Mouse (Mus musculus): ENCODE measurements around the gene H6pd.
"Not testable (repeated sequence)": the region's sequence is repeated elsewhere in the genome, so short reads cannot be mapped to it uniquely, and the experiment has no call there.

The H6pd gene

DNA sequence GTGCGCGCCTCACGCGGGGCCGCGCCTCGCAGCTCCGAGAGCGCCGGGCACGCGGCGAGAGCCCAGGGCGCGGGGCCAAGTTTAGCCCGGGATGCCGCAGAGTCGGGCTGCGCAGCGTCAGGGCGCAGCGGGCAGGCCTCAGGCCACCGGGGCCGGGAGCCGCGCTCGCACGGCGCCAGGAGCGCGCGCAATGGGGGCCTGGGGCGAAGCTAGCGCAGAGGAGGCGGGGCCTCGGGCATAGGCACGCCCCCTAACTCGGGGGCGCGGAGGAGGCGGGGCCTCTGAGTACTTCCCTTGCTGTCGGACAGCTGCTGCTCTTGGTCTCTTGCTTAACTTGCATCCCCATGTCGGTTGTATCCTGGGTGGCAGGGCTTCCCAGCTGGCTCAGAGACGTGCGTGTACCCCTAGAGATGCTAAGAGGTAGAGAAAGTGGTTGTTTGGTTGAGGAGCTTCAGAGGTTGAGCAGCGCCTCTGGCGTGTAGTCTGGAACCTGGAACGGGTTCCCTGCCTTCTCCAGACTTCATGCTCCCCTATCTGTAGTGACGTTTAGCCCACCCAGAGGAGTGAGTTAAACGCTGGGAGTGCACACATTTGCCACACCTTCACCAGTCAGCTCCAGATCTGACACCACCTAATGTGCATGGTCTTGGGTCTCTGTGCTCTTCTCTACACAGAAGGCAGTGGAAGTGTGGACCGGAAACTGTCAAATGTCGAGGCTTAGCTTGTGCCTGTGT lies at the start of gene H6pd:
Gene H6pd, minus strand, starts transcription at position 171 of the 734 bp plus-strand sequence.
- peak; percentile 93 to 94 for DNase-seq

DNA sequence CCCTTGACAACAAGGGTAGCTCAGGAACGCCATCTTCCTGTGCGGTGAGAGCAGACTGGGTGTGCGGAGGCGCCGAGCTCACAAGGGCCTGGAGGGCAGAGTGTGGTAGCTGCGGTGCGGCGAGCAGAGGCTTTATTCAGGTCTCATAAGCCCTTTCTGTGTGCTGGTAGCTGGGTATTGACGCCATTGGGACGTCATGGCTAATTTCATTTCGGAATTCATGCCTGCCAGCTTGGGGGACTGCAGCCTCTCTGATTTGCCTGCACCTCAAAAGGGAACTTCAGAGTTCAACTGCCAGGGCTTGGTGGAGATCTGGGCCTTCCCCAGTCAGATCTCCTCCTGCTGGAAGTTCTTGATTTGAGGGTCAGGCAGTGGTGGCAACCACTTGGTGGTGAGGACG lies 48.9 kb upstream of the H6pd start:
- no peak for DNase-seq

DNA sequence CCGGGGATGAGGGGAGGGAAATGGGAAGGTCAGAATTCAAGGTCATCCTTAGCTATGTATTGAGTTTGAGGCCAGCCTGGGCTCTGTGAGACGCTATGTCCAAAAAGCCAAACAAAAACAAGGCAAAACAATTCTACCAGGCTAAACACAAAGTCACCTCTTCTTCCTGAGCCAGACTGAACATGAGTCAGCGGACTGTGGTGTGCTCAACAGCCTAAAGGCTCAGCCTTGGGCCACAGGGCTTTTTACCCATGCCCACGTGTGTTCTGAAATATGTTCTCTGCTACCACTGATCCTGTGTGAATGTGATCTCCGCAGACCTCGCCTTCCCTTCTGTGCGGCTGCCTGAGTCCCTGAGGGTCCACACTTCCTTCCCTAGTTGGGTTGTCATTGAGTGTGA lies 47.3 kb upstream of the H6pd start:
- DNase-seq: no peak

DNA sequence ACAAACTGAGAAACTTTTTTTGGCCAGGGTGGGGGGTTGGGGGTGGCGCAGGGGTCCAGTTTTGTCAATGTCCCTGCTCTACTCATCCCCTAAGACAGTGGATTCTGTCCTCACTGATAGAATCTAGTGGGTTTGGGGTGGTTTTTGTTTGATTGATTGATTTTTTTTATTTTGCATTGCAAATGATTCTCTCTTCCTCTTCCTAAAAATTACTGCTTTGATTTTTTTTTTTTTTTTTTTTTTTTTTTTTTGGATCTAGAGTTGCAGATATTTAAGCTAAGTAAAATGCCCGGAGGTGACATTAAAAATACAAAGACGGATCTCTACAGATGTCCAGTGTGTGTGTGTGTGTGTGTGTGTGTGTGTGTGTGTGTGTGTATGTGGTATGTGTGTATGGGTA lies 43.6 kb upstream of the H6pd start:
- no peak for DNase-seq

DNA sequence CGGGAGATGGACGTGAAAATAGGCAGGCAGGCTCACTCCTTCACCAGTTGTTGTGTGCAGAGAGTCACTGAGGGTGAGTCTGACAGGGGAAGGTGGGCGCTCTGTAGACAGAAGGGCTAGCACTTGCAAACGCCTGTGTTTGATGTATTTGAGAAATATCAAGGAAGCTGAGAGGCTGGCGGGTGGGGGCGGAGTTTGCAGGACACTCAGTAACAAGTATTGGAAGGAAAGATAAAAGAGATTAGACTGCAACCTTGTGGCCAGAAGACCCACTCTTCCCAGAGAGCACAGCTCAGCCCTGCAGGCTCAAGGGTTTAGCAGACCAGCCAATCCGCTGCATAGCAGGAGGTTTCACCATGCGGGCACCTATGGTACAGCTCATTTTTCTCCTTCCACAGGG lies 42.7 kb upstream of the H6pd start:
- no peak for DNase-seq

DNA sequence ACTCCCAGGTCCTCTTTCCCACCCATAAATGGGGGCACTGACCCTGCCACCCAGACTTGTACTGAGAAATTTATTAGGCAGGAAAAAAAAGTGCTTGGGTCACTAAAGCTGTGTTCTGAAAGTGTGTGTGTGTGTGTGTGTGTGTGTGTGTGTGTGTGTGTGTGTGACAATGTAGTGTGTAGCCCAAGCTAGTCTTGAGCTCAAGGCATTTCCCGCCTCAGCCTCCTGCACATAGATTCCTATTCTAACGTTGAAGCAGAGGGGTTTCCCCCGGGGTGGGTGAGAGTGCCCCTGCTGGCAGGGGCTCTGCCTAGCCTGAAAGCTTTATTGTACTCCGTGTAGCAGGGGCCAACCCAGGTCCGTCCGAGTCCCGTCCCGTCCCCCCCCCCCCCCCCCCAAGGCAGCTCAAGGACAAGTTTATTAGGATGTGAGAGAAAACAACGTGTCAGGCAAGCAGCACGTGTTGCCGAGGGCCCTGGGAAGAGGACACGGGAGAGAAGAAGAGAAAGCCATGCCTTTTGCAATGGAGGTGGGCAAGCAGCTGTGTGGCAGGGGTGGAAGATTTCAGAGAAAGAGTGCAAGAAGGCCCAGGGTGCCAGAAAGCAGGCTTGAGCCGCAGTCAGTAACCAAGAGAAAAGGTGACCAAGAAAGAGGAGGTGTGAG lies 40.9 kb upstream of the H6pd start:
- no peak for DNase-seq

DNA sequence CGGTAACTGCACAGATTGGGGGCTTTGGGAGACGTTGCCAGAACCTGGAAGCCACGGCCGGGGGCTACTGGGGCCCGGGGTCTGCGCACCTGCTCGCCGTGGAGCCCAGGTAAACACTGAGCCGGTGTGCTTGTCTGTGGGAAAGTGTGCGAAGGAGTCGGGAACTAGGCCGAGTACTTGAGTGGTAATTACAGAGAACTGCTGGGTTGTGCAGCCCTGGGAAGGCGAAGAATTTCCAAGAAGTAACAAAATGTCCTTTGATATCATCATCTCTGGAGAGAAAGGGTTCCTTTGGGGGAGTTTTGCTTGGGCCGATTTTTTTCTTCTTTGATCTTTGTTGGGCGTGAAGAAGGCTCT lies 40.3 kb upstream of the H6pd start:
- DNase-seq: no peak

DNA sequence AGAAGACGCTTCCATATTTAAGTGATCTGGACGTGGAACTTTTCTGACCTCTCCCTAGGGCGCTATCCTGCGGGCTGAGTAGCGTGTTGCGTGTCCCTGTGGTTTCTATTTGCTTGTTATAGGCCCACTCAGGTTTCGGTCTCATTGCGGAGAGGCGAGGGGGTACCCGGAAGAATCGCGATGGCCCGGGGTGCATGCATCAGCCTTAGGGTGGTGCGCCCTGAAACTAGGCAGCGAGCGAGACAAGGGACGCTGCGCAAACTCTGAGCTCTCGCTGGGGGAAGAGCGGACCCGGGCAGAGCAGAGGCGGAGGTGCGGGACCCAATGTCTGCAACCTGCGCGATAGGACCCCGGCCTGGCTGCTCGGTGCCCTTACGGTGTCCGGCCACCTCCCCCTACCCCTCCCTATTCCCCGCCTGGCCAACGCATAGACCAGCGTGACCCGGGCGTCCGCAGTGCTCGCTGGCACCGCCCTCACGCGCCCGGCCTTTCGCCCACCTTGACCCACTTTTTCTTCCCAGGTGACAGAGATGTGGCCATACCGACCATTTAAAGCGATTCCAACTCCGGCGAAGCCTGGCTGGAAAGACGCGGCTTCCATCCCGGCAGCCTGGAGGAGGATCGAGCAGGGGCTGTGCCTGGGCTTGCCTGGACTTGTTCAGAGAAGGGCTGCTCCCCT lies 39.8 kb upstream of the H6pd start:
- DNase-seq: peak in 1 of 2 experiments; percentile 24

DNA sequence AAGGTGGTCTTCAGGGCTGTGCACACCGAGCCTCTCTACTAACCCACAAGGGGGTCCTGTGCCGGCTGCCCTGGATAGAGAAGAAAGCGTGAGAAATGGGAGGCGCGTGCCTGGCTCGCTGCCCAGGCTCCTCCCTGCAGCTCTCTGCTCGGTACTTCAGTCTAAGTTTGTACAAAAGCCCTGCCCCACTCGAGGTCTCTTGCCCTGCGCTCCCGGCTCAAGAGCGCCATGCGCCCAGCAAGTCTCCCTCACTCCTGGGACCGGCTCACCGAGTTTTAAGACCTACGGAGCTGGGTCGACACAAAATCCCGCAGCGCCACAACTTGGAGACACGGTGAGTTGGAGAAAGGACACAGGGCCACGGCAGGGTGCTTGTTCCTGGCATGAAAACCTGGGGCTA lies 39.2 kb upstream of the H6pd start:
- DNase-seq: peak; percentile 85 to 88

DNA sequence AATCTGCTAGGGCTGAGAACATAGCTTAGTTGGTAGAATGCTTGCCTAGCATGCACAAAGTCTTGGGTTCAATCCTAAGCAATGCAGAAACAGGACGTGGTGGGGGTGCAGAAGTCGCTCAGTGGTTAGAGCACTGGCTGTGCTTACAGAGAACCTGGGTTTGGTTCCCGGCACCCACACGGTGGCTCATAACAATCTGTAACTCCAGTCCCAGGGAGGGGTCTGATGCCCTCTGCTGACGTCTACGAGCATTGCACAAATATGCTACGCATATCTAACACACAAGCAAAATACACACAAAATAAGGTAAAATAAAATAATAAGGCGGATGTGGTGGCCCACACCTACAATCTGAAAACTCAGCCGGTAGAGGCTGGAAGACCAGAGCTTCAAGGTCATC lies 34.8 kb upstream of the H6pd start:
- no peak for DNase-seq

DNA sequence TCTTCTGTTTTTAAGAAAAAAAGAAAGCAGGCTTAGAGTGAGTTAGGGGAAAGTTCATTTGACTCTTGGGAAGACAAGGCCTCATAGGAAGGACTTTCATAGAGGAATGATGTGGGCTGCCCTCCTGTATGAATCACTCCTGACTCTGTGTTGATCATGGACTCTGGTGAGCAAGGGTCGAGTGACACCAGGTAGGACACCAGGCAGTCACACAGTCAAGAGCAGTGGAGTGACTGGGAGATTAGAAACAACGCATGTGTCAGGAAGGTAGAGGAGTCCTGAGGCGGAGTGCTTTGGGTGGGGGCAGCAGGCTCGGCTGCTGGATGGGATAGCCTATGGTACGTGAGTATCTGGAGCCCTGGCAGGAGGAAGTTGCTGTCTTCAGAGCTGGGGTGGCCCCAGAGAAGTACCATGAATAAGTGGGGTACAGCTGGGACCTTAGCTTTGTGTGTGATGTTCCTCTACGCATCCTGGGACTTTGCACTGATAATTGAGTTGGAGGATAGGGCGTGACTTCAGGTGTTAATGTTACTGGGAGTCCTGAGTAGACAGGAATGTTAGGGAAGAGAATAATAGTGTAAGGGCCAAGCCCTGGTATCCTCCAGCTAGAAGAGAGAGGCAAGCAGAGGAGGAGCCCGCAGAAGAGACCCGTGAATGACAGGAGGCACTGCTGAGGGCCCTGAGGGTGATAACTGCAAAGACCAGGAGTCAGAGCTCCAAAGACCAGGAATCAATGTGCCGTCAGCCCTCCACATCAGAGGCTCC lies 32.7 kb upstream of the H6pd start:
- no peak for DNase-seq

DNA sequence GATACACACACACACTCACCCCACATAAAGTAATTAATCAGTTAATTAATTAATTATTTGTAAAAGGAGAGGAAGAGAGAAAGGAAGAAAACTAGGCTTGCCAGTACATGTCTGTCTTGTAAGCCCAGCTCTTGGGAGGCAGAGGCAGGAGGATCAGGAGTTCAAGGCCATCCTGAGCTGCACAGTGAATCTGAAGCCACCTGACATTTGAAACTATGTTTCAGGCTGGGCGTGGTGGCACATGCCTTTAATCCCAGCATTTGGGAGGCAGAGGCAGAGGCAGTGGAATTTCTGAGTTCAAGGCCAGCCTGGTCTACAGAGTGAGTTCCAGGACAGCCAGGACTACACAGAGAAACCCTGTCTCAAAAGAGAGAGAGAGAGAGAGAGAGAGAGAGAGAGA lies 32.0 kb upstream of the H6pd start:
- not testable (repeated sequence) for DNase-seq

DNA sequence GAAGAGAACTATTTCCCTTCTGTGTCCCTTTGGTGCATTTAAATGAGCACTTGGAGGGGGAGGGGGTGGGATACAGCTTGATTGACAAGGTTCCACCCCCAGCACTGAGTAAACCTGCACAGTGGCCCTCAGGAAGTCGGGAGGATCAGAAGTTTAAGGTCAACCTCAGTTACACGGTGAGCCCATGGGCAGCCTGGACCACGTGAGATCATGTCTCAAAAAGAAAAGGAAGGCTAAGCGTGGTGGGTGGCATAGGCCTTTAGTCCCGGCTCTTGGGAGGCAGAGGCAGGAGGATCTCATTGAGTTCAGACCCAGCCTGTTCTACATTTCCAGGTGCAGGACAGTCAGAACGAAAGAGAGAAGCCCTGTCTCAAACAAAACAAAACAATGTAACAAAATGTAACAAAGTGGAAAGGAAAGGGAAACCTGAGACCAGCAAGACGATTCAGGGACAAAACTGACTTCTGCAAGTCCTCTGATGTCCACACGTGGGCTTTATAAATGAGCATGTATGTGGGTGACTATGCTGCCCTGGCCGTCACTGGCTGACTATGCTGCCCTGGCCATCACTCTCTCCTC lies 31.3 kb upstream of the H6pd start:
- DNase-seq: no peak

DNA sequence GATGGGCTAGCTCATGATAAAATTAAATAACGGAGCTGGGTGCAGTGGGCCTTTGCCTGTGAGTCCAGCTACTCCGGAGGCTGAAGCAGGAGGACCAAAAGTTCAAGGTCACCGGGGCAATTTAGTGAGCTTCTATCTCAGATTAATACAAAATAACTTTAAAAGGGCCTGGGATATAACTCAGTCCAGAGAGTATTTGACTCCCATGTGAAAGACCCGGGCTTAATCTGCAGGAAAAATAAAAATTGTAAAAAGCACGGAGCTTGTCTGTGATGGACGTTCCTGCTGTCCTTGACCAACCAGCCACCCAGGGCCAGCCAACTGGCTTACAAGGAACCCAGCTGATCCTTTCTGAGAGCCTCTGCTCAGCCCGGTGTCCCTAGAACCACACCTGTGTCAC lies 29.7 kb upstream of the H6pd start:
- DNase-seq: no peak

DNA sequence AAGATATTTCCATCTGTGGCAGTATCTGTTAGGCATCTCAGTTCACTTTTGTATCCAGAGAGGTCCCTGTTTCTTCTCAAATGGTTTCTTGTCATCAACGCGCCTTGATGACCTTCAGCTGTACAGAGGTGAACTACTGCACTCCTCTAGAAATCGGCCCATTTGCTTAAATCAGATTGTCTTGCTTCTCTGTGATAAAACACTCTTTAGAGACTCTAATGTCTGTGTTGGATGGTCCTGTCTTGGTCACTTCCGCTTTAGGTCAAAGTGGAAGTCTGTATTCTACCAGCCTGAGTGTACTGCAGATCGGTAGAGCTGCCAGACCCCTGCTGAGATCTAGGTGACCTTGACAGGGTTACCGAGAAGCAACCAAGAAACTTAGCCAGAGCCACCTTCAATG lies 27.3 kb upstream of the H6pd start:
- no peak for DNase-seq

DNA sequence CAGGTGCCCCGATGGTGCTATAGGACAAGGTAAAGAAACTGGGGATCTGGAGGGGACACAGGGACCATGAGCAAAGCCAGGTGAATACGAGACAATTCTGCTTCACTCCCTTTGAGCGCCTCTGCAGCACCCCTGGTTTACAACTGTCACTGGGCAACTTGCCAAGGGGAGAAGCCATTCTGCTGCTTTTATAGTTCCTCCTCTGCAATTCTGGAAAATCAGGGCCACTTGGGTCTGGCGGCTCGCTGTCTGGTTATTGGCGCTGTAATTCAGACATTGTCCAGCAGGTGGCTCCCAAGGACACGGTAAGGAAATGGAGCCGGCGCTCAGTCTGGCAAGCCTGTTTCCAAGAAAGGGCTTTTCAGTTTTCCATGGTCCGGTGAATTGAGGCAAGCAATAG lies 26.5 kb upstream of the H6pd start:
- DNase-seq: peak; percentile 80 to 83

DNA sequence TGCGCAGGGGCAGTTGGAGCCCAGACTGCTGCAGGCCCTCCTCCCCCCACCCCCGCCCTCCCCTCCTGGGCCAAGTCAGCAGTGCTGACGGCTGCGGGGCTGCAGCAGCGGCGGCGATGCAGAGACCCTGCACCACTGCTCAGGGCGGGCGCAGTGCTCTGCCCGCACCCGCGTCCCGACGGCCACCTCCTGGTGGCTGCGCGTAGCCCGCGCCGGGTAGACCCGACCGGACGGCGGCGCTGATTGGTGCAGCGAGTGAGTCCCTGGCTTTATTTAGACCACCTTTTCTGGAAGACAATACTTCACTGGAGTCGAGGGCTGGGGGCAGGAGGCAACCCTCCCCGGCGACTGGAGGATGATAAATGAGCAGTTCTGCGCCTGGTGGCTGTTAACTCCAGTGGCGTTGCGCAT lies 24.4 kb upstream of the H6pd start:
- DNase-seq: no peak

DNA sequence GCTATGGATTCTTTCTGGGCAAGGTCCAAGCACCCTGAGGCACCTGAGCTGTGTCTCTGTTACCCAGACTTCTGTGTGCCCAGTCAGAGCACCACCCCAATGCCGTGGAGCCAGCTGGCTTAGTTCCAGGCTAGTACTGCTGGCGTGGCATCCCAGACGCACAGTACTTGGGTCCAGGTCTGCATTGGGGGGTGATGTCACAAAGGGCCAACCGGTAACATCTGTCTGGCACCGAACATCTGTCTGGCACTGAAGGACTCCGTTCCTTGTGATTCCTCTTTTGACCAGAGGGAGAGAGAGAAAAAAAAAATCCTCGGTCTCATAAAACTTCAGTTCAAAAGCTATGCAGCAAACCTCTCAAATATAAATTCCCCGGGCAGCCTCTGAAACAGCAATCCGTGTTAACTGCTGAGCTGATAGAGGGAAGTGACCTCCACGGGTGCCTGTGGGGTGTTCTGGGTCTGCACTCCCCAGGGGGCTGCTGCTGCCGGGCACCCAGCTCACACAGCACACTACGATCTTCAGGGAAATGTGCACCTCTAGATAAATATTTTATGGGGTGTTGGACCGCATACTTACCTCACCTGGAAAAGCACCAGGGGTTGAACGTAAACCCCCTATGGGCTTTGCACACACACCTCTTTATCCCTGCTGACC lies 22.5 kb upstream of the H6pd start:
- DNase-seq: peak; percentile 47 to 58

DNA sequence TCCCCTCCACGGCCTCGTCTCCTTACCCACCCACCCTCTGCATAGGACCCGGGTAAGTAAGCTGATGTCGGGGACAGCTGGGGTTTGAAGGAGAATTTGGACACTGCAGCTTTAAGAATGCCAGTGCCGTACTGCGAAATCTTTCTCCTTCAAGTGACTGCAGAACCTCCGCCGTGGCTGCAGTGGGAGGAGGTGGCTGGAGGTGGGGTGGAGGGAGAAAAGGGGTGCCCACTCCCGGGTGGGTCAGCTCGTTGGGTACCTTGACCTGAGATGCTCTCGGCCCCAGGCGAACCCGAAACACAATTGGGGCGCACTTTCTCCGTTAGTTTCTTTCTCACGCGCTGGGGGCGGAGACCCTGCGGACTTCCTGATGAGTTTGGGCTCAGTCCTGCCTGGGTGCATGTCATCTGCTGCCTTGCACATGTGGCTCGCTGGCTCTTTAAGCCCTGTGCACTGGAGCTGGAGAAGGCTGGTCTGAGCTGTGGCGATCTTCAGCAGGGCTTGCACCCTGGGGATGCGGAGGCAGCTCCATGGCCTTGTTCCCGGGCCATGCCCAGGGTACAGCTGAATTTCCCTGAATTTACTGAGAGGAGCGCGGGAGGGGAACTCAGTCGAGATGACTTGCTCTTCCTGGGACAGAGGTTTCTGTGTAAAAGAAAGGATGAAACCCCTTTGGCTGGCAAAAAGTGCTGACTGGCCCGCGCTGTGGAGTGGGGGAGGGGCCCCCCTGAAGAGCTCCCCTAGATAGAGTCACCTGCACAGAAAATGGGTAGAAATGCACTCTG lies 21.8 kb upstream of the H6pd start:
- DNase-seq: no peak

DNA sequence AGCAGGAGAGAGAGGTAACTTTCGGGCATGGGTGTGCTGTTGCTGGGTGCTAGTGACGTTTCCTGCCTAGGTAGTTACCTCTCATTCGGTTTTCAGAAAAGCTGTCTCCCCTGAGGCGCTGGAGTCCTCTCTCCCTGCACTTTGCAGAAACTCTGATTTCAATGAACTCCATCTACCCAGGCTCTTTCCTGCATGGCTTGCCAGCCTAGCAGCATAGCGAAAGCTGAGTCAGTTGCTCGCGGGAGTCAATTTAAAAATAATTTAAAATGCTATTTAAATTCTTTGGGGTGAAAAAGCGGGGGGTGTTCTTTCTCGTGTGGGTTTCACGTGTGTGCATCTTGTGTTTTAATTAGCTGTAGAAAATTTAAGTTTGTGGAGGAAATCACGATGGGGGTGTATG lies 21.1 kb upstream of the H6pd start:
- DNase-seq: no peak

DNA sequence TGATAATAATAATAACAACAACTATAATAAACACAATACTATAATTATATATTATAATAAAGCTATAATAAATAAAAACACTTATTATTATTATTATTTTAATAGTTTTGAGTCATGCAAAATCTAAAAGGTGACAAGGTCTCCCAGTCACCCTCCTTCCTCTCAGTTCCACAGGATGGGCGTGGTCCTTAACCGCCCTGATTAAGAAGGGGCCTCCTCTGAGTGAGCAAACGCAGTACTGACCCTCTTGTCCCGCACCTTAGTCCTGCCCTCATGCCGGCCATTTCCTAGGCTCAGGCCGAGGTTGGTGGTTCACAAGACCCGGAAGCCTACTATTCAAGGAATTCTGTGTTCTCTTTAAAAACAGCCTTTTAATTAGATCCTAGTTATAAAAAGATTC lies 14.7 kb upstream of the H6pd start:
- DNase-seq: no peak
